Mouse (Mus musculus) forebrain, embryonic 16.5 days (tissue): ENCODE data around the gene Fam227b. TPM values are rescaled to one million over a fixed set of nuclear protein-coding genes. Genes with fewer than 3 reads are reported as not detected.

Experiments used
- ATAC-seq: fragments of 200-750 bp; cut with Nextera tagmentation; 2 replicates; pipeline ENCODE4 v1.8.0; 2017; ENCODE audit warnings: mild to moderate bottlenecking, moderate library complexity
- H3K27ac ChIP-seq: fragments of 300-500 bp; sonication (generic); 2 replicates; pipeline ENCODE4 v1.5.1; 2014; ENCODE audit warnings: low read length, control low read depth
- H3K27me3 ChIP-seq: fragments of 300-500 bp; sonication (generic); replicated peaks from 2 replicates; pipeline ENCODE4 v1.6.1; 2014; ENCODE audit warnings: low read length; ENCODE audit not compliant: control insufficient read depth, insufficient read depth
- H3K36me3 ChIP-seq: fragments of 300-500 bp; sonication (generic); 2 replicates; pipeline ENCODE4 v1.6.1; 2014; ENCODE audit not compliant: control insufficient read depth, insufficient read depth
- H3K4me1 ChIP-seq: fragments of 300-500 bp; sonication (generic); replicated peaks from 2 replicates; pipeline ENCODE4 v1.6.1; 2014; ENCODE audit warnings: low read length; ENCODE audit not compliant: control insufficient read depth, insufficient read depth
- H3K4me2 ChIP-seq: fragments of 300-500 bp; sonication (generic); 2 replicates; pipeline ENCODE4 v1.6.1; 2014; ENCODE audit warnings: mild to moderate bottlenecking, low read length, control low read depth
- H3K4me3 ChIP-seq: fragments of 300-500 bp; sonication (generic); replicated peaks from 2 replicates; pipeline ENCODE4 v1.5.1; 2014; ENCODE audit warnings: mild to moderate bottlenecking, low read length, control low read depth
- H3K9ac ChIP-seq: fragments of 300-500 bp; sonication (generic); replicated peaks from 2 replicates; pipeline ENCODE4 v1.6.1; 2014; ENCODE audit warnings: low read depth, low read length, control low read depth
- H3K9me3 ChIP-seq: fragments of 300-500 bp; sonication (generic); 2 replicates; pipeline ENCODE4 v1.6.1; 2016; ENCODE audit warnings: low read length; ENCODE audit not compliant: control insufficient read depth
- WGBS: fragments of 180-500 bp; shearing (Covaris S2); extraction: QIAGEN DNeasy Blood & Tissue Kit; methylation state at CpG from one replicate; pipeline ENCODE4 v1.1.7; 2014; 5-methylcytosine and 5-hydroxymethylcytosine counted together
- polyA plus RNA-seq: library from polyadenylated mRNA; unstranded; fragments of >200 nt; fragmentation: Nextera tagmentation; extraction: Ambion mirVana; gene quantifications from 2 replicates; pipeline ENCODE4 v1.2.1, GENCODE M21; 2015

Gene Fam227b
- polyA plus RNA-seq, 1 experiment from 2014 or later = not detected

DNA sequence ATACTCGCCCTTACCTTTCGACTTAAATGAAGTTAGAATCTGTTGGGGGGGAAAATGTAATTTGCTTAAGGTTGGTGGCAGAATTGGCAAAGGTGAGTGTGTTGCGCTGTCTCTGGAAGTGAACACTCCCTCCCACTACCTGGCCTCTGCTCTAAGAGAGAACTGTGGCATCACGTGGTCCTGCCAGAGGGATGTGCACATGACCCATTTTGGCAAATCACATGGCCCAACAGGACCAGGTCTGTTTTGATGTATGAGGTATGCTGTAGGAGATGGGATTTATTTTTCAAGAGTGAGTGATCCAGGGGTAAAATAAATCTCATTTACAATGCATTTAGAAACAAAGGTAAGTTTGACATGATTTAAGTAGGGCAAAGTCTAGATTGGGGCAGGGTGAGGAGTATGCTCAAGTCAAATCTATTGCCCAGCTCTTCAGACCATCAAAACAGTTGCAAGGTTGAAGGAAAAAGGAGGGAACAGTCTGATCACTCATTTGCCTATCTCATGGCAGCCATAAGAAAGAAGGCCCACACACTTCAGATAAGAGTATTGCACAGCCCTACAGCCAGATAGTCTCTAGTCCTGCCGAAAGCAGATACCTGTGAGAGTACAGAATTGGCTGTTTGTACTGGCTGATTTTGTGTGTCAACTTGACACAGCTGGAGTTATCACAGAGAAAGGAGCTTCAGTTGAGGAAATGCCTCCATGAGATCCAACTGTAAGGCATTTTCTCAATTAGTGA is 13.6 kb upstream of the Fam227b start:
- H3K27ac ChIP-seq = no peak overlapping the region
- no peak overlapping the region for H3K4me2 ChIP-seq
- H3K27me3 ChIP-seq = no peaks in the 10 kb centered on the region
- no peak overlapping the region for H3K4me3 ChIP-seq
- 93% methylated on average over 5 of the region's 5 CpGs for WGBS
- ATAC-seq = no peak
- no peaks in the 10 kb centered on the region for H3K9me3 ChIP-seq
- H3K36me3 ChIP-seq = peaks cover 16% of the 10 kb centered on the region
- no peak overlapping the region for H3K9ac ChIP-seq
- H3K4me1 ChIP-seq = no peaks in the 10 kb centered on the region

DNA sequence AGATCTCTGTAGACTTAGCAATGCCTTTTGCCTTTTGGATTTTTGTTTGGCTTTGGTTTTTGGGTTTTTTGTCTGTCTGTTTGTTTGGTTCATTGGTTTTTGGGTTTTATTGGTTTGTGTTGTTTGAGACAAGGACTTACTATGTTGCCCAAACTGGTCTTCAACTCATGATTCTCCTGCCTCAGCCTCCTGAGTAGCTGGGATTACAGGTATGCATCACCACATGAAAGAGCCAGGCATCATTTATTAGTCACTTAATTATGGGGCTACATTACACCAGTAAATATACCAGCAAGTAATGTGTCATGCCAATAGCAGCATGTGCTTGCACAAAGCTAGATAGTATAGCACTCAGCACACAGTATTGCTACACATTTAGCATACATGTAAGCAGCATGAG is 4.1 kb downstream of the Fam227b start:
- H3K9ac ChIP-seq = no peak overlapping the region
- H3K4me1 ChIP-seq = no peaks in the 10 kb centered on the region
- H3K4me2 ChIP-seq = no peak overlapping the region
- no peaks in the 10 kb centered on the region for H3K27me3 ChIP-seq
- H3K27ac ChIP-seq = no peak overlapping the region
- H3K36me3 ChIP-seq = no peaks in the 10 kb centered on the region
- H3K9me3 ChIP-seq = no peaks in the 10 kb centered on the region
- ATAC-seq = no peak
- no peak overlapping the region for H3K4me3 ChIP-seq

DNA sequence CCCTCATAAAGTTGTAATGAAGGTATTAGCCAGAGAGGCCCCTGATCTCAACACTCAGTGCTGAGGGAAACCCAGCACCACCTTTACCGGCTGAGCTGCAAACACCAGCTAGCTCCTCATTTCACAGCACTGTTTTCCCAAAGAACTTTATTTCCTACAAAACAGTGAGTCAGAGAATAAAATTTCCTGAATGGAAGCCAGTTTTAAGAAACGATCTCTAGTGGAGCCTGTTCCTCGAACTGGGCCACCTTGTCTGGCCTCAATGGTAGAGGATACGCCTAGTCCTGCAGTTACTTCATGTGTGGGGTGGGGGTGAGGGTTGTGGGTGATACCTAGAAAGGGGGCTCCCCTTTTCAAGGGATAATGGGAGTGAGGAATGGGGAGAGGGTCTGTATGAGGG is 57.2 kb downstream of the Fam227b start:
- H3K4me2 ChIP-seq = no peak overlapping the region
- no peak overlapping the region for H3K27ac ChIP-seq
- WGBS = 89% methylated on average over 4 of the region's 4 CpGs
- no peak overlapping the region for H3K4me3 ChIP-seq
- H3K27me3 ChIP-seq = no peaks in the 10 kb centered on the region
- H3K36me3 ChIP-seq = no peaks in the 10 kb centered on the region
- no peak for ATAC-seq
- no peaks in the 10 kb centered on the region for H3K9me3 ChIP-seq
- H3K4me1 ChIP-seq = no peaks in the 10 kb centered on the region
- H3K9ac ChIP-seq = no peak overlapping the region

DNA sequence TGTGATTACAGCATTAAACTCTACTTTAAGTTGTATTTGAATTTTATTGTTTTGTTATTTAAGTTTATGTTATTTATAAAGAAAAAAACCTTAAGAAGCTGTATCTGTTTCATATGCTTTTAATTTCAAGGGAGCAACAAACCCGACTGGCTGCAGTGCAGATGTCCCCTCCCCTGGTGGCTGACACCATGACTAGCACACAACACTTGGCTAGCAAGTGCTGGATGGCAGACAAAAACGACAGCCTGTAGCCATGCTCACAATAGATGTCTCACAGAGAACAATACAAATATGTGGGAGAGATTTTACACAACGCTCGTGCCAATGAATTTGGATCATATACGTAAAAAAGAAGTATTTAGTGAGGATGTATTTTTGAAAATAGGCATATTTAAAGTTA is 61.4 kb downstream of the Fam227b start:
- Histone ChIP-seq H3K4me3 (no peak overlapping the region), H3K27me3 (no peaks in the 10 kb centered on the region), H3K27ac (no peak overlapping the region), H3K9me3 (no peaks in the 10 kb centered on the region), H3K9ac (no peak overlapping the region), H3K4me1 (no peaks in the 10 kb centered on the region), H3K36me3 (no peaks in the 10 kb centered on the region), H3K4me2 (no peak overlapping the region)
- no peak for ATAC-seq
- WGBS = 62% methylated on average over 5 of the region's 5 CpGs

DNA sequence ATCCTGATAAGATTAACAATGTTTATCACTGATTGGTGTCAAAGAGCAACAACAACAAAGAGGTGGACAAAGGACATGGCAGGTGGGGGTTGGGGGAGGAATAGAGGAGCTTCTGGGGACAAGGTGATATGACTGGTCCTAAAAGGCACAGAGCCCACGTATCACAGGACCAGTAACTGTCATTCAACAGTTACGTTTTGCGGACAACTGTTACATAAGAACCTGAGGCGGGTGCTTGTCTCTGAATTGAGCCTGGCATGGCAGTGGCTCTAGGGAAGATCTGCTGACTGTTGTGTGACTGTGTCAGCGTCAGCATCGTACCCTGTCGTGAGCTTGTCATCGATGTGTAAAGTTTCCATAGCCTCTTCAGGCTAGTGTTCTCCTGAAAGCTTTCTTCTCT is 65.6 kb downstream of the Fam227b start:
- no peaks in the 10 kb centered on the region for H3K4me1 ChIP-seq
- no peaks in the 10 kb centered on the region for H3K9me3 ChIP-seq
- no peaks in the 10 kb centered on the region for H3K36me3 ChIP-seq
- ATAC-seq = no peak
- H3K4me3 ChIP-seq = no peak overlapping the region
- 75% methylated on average over 8 of the region's 8 CpGs for WGBS
- no peaks in the 10 kb centered on the region for H3K27me3 ChIP-seq
- no peak overlapping the region for H3K4me2 ChIP-seq
- H3K27ac ChIP-seq = no peak overlapping the region
- no peak overlapping the region for H3K9ac ChIP-seq

DNA sequence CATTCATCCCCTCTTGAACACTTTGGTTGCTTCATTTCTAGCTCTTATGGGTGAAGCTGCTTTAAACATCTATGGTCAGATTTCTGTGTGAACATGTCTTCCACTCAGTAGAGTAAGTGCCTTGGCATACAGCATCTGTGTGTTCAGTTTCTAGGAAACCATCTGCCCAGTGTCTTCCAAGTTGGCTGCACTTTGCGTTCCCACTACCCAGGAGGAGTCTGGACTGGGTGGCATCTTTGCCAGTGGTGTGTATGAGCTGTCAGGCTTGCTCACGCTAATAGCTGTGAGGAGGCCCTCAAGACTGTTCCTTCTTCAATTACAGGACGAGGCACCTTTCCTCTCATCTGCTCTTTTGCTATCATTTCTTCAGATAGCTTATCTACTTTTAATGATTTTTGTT is 67.5 kb downstream of the Fam227b start:
- WGBS = 80% methylated on average over 3 of the region's 3 CpGs
- no peak for ATAC-seq

DNA sequence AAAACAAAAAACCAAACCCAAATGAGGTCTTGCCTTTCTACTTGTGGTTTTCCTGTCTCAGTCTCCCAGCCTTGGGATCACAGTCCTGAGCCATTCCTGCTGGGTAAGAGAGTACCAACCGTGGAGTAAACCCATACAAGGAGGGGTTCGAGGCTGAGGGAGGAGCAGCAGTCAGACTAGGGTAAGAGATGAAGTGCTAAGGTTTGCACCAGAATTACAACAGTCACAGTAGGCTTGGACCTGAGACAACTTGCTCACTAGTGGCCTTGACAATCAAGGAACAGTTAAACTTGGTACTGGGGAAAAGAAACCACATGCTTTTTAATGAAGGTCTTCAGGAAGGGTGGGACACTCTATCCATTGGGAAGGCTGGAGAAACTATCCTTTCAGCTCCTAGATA is 72.7 kb downstream of the Fam227b start:
- no peaks in the 10 kb centered on the region for H3K9me3 ChIP-seq
- H3K27me3 ChIP-seq = no peaks in the 10 kb centered on the region
- H3K9ac ChIP-seq = no peak overlapping the region
- H3K4me3 ChIP-seq = no peak overlapping the region
- H3K4me1 ChIP-seq = no peaks in the 10 kb centered on the region
- no peak overlapping the region for H3K4me2 ChIP-seq
- H3K27ac ChIP-seq = no peak overlapping the region
- 75% methylated on average over 2 of the region's 2 CpGs for WGBS
- no peak for ATAC-seq
- no peaks in the 10 kb centered on the region for H3K36me3 ChIP-seq

More for the DNA sequence above, 67.5 kb downstream of the Fam227b start:
- H3K9ac ChIP-seq = no peak overlapping the region
- H3K4me1 ChIP-seq = no peaks in the 10 kb centered on the region
- no peaks in the 10 kb centered on the region for H3K27me3 ChIP-seq
- no peak overlapping the region for H3K27ac ChIP-seq
- no peaks in the 10 kb centered on the region for H3K9me3 ChIP-seq
- no peaks in the 10 kb centered on the region for H3K36me3 ChIP-seq
- H3K4me2 ChIP-seq = no peak overlapping the region
- H3K4me3 ChIP-seq = no peak overlapping the region

DNA sequence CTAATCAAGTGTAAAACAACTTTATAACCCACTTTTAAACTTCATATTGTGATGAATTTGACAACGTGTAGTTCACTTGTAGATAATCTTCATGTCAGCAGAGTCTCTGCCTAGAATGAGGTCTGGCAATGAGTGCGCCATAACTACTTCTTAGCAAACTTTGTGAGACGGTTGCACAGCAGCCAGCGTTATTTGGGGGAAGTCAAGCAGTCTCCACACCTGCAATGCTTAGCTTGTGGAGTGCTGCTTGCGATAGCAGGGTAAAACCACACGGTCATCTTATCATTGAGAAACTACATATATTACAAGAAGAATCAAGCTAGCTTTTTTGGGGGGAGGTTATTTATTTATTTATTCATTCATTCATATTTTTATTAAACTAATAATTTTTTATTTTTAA is 75.3 kb downstream of the Fam227b start:
- Histone ChIP-seq H3K27me3 (no peaks in the 10 kb centered on the region), H3K4me3 (no peak overlapping the region), H3K36me3 (no peaks in the 10 kb centered on the region), H3K9ac (no peak overlapping the region), H3K4me2 (no peak overlapping the region), H3K9me3 (no peaks in the 10 kb centered on the region), H3K27ac (no peak overlapping the region), H3K4me1 (no peaks in the 10 kb centered on the region)
- ATAC-seq = no peak
- 97% methylated on average over 6 of the region's 6 CpGs for WGBS

DNA sequence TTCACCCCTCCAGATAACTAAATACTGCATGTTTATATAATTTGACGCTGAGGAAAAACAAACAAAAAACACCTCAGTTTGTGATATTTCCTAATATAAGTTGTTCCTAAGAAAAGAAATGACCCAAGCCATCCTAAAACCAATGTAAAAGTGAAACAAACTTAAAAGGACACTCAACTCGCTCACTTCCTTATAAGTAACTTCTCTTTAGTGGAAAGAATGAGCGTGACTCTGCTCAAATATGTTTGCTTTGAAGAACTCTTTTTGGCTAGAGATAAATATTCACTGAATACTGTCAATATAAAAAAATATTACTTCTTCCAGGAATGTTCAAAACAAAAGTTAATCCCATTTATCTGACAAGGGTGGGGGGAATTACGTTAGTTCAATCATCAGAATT is 78.1 kb downstream of the Fam227b start:
- no peak for ATAC-seq
- no peak overlapping the region for H3K4me2 ChIP-seq
- no peaks in the 10 kb centered on the region for H3K9me3 ChIP-seq
- H3K4me1 ChIP-seq = no peaks in the 10 kb centered on the region
- no peaks in the 10 kb centered on the region for H3K27me3 ChIP-seq
- H3K4me3 ChIP-seq = no peak overlapping the region
- H3K9ac ChIP-seq = no peak overlapping the region
- no peaks in the 10 kb centered on the region for H3K36me3 ChIP-seq
- 89% methylated on average over 4 of the region's 4 CpGs for WGBS
- no peak overlapping the region for H3K27ac ChIP-seq

DNA sequence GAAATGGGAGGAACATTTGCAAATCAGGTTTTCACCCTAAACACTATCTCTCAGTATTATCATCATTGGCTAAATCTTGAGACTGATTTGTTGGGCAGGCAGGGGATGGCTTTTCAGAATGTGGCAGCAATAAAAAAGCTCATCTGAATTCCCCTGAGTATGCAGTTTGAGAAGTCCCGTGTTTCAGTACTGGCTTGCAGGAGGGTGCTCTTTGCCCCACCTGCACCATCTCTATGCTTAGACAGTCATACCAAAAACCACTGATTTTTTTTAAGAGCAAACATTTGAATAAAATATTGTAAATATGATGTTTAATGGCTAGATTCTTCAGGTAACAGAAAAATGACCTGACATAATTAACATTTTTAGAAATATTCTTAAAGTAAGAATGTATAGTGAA is 82.1 kb downstream of the Fam227b start:
- no peaks in the 10 kb centered on the region for H3K27me3 ChIP-seq
- no peak overlapping the region for H3K4me2 ChIP-seq
- H3K9me3 ChIP-seq = no peaks in the 10 kb centered on the region
- no peaks in the 10 kb centered on the region for H3K36me3 ChIP-seq
- no peak overlapping the region for H3K4me3 ChIP-seq
- no peak overlapping the region for H3K9ac ChIP-seq
- whole genome bisulfite sequencing = 89% methylated on average over 1 of the region's 1 CpGs
- ATAC-seq = no peak
- no peaks in the 10 kb centered on the region for H3K4me1 ChIP-seq
- no peak overlapping the region for H3K27ac ChIP-seq
